ENCODE assay signal across 14 mouse cellular contexts in the genomic region with DNA sequence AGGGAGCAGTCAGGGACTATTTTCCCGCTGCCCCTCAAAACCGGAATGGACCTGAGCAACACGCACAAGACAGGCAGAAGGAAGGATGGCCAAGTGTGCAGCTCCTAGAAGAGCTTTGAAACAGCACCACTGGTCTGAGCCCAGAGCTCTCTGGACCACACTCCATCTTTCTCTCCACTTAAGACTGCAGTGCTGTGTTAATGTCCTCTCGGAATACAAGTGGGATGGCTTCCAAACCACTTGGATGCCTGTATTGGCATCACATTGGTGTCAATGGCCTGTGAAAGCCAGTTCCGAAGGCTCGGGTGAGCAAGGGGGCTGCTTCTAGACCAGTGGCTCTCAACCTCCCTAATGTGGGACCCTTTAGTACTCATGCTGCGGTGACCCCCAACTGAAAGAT.
"Had no signal": no experiment of that assay in that cellular context is flagged by ENCODE, and none has a peak within 500 bp of the region (broad histone marks: within the 10 kb centered on the region; RNA-seq: fewer than 3 reads in every experiment).

No protein-coding gene starts in this region.

- H3K9ac ChIP-seq: limb, embryonic 15.5 days; liver, embryonic 12.5 days; lung, embryonic 15.5 days; neural tube, embryonic 12.5 days had no signal

- H3K9me3 ChIP-seq: limb, embryonic 15.5 days; liver, embryonic 12.5 days; lung, embryonic 15.5 days; midbrain, embryonic 10.5 days; neural tube, embryonic 12.5 days had no signal

- H3K27me3 ChIP-seq: limb, embryonic 15.5 days; liver, embryonic 12.5 days; lung, embryonic 15.5 days; neural tube, embryonic 12.5 days had no signal

- DNase-seq: kidney, postnatal 14 days; lung, postnatal 4 days; midbrain, embryonic 14.5 days; retina, postnatal 1 day; right cerebral cortex, postnatal 4 days; spleen, adult 18-20 months; thymus, adult 18-20 months; thymus, postnatal 14 days had no signal

- H3K4me1 ChIP-seq: liver, embryonic 12.5 days had no signal

- H3K4me3 ChIP-seq: limb, embryonic 15.5 days; liver, embryonic 12.5 days; lung, embryonic 15.5 days; midbrain, embryonic 10.5 days; myocyte; neural tube, embryonic 12.5 days had no signal

- H3K27ac ChIP-seq: limb, embryonic 15.5 days; liver, embryonic 12.5 days; lung, embryonic 15.5 days; neural tube, embryonic 12.5 days had no signal

- H3K36me3 ChIP-seq: limb, embryonic 15.5 days; liver, embryonic 12.5 days; lung, embryonic 15.5 days; midbrain, embryonic 10.5 days; neural tube, embryonic 12.5 days had no signal

- ATAC-seq: liver, embryonic 12.5 days had no signal

- H3K4me2 ChIP-seq: limb, embryonic 15.5 days; liver, embryonic 12.5 days; lung, embryonic 15.5 days had no signal
